Mouse (Mus musculus) layer of hippocampus, postnatal 25 days (tissue): ENCODE data around the gene Sept8. TPM values are rescaled to one million over a fixed set of nuclear protein-coding genes. Genes with fewer than 3 reads are reported as not detected.

ENCODE experiments used
- DNase-seq, 2 experiments: peaks; one replicate each; pipeline ENCODE4 v3.0.0; 2022; ENCODE audit warnings: mixed read lengths in 2 of 2, low spot score in 1 of 2; ENCODE audit errors: extremely low spot score in 1 of 2
- total RNA-seq, 2 experiments: library from RNA; stranded (reverse); gene quantifications; 2 replicates each; pipeline ENCODE4 v1.2.3; 2021

Gene Sept8
- total RNA-seq, 2 experiments from 2014 or later, result 252 to 260 TPM

DNA sequence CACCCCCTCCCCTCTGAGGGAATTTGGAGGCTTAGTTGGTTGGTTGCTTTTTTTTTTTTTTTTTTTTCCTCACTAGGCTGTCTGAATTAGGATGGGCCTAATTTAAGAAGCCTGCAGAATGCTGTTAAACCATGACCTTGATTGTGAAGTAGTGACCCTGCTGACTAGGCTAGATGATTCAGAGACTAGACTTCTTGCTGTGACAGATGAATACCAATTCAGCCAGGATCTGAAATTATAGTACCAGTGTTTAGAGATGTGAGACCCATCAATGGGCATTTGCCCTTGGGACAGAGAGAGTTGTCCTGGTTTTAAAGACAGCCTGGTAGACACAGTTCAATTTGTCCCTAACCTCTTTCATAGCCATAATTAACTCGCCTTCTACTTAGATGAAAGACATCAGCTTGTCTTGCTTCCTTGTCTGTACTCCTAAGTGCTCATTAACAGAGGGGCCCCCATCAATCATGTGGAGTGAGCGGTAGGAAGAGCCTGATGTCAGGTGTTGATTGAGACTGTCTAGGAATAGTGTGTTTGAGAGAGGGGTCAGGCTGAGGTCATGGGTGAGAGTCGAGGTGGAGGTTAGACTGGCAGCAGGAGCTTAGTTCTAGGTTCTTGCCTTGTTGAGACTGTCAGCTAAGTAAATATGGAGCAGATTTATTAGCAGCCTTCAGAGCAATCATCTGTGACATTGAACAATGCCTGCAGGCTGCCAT lies 25.7 kb upstream of the Sept8 start:
- no peak for DNase-seq

DNA sequence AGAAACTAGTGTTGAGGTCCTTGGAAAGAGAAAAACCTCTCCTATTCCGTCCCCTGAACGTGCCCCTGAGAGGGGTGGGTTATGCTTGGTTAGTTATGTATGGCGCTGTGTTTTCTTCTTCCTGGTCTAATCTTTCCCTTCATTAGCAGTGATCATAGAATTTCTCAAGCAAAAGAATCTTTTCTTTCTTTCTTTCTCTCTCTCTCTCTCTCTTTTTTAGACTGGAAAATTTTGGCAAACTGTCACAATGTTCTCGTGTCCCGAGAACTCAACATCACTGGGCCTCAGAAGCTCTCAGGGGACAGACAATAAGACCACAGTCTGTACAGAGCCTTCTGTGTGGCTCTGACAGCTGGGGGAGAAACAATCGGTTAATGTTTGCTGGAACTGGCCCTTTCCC lies 23.6 kb upstream of the Sept8 start:
- DNase-seq, result no peak

DNA sequence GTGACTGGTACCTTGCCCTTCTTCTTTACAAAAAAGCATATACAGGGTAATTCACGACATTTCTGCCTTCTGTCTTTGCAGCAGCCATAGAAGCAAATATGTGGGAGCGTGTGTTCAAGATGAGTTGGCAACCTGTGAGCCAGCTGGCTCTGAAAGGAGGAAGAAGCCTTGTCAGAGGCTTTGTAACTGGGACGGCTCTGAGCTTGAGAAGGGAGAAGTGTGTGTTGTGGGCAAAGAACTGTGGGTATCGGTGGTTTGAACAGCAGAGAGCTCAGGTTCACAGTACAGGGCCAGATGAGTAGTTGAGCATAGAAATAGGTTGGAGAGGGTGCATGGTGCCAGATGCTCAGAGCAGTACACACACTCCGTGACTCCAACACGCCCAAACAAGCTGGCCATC lies 22.1 kb upstream of the Sept8 start:
- DNase-seq, result no peak

DNA sequence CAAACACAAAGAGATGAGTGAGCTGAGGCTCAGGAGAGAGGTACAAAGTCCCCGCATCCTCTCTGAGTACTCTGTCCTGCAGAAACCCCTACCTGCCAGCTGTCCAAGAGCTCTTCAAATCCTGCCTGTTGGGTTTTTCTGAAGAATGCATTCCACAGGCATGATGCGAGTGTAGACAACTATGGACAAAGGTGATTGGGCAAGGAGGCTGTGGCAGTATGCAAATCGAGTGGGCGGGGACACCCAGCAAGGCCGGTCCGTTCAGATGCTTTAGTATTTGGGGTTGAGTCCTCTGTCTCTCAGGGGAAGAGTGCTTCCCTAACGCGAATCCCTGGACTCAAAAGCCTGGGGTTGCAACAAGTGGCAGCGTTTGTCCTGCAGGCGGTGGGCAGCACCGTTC lies 18.5 kb upstream of the Sept8 start:
- no peak for DNase-seq

DNA sequence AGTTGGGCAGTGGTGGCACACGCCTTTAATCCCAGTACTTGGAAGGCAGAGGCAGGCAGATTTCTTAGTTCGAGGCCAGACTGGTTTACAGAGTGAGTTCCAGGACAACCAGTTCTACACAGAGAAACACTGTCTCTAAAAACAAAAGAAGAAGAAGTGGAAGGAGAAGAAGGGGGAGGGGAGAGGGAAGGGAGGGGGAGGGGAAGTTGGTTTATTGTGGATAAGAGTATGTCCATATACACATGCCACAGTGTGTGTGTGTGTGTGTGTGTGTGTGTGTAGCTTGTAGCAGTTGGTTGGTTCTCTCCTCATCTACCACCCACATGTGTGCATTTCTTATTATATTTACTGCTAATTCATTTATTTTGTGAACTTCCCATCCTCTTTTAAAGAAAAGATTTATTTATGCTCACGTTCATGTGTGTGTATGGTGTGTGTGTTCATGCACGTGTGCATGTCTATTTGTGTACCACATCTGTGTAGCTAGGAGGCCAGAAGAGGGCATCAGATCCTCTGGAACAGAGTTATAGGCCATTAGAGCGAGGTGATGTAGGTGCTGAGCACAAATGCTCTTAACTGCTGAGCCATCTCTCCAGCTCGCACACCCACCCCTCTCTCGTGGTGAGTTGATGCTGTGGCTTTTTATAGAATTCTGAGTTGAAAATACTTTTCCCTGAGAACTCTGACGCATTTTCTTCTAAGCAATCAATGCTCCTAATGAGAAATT lies 16.9 kb upstream of the Sept8 start:
- no peak for DNase-seq

DNA sequence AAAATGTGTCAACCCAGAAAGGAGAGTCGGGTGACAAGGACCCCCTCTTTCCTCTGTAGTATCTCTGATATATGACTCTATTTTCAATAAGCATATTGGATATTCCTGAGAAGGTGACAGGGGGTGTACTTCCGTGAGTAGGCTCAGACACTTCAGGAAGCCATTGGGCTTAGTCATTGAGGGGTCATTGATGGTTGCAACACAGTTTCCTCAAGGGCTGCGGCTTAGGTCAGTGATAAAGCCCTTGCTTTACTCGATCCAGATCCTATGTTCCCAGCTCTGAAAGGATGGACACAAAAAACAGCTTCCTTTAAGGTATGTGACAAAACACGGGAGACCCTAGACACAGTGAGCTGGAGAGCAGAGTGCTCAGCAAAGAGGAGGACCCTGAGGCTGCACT lies 15.3 kb upstream of the Sept8 start:
- DNase-seq, result no peak

DNA sequence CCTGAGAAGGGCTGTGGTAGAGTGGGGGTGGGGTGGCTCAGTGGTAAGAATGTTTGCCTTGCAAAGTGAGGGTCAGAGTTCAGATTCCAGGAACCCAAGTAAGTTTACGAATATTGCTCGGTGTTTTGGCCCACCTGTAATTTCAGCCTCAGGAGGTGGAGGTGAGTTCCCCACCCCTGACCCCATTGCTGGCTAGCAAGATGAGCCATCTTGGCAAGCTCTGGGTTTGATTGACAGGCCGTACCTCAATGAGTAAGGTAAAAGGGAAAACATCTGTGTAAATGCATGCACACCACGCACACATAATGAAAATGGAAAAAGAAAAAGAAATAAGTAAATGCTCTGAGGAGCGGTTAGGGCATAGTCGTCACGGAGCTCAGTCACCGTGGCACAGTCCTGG lies 14.7 kb upstream of the Sept8 start:
- DNase-seq, result no peak

DNA sequence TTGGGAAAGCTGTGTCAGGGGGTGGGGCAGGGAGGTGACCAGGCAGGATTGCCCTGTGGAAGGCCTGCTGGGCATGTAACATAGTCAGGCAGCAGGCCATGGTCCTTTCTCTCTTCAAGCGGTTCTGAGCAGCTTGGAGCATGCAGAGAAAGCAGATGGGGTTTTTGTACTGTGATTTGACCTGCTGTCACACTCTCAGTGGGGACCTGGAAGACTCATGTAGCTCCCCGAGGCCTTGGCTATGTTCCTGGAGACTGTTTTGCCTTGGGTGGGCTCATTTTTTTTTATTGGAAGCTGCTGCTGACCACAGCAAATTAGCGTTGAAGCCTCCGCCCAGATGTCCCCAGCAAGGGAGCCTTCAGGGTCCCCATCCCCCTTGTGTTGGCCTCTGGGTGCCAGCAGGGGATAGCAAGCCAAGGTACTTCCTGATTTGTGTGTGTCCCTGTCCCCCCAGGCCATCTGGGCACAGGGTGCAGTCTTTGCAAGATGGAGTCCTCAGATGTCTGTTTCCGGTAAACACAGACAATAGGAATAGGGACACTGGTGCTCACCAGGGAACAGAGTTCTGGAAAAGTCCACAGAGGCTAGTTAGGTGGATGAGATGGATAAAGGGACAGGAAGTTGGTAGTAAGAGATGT lies 13.9 kb upstream of the Sept8 start:
- DNase-seq, result no peak

DNA sequence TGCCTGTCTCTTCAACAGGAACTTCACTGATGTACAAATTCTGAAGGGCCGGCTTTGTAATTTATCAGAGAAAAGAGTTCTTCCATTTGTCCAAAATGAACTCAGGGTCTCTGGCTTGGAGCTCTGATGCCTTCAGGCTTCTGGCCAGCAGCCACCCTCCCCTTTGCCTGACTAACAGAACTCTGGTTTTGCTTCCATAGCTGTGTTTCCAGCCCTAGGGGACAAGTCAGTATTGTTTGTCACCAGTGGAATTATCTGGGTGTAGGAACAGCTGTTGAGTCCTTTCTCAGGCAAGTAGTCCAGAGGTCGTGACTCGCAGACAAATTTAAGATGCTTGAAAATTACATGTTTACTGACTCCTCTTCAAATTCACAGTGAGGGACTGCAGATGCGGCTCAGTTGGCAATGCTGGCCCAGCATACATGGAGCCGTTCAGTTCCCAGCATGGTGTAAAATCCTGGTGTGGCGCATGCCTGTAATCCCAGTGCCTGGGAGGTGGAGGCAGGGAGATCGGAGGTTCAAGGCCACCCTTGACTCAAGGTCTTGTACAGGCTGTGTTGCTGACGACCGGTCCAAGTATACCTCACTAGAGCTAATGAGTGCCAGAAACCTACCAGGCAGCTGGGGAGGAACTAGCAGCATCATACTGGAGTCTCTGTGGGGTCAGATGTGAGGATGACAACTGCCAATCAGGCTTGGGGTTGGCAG lies 11.8 kb upstream of the Sept8 start:
- DNase-seq, result no peak

DNA sequence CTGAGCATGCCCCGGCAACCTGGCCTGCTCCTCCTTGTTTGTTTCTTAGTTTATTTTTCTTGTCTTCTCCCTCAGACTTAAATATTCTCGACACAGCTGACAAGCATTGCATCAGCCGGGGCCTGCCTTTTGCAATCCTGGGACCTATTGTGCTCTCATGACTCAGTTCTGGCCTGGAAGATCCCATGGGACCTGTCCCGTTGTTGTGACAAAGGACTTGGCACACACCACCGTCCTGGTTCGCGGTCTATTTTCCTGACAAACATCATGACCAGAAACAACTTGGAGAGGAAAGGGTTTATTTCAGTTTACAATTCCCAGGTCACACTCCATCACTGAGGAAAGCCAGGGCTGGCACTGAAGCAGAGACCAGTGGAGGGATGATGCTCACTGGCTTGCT lies 10.9 kb upstream of the Sept8 start:
- DNase-seq, result no peak

DNA sequence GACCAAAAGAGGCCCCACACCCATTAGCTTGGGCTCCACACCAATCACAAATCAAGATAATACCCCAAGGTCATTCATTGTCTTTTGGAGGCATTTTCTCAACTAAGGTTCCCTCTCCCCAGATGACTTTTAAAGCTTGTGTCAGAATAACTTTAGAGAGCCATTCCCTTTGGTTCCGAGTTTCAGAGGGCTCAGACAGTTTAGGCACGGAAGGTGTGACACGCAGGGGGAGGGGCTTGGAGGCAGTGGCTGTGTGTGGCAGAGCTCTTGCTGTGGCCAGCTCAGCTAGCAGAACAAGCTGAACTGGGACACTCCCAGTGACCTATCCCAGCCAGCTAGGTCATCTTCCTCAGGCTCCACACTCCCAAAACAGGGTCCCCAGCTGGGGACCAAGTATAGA lies 10.5 kb upstream of the Sept8 start:
- DNase-seq, result no peak

DNA sequence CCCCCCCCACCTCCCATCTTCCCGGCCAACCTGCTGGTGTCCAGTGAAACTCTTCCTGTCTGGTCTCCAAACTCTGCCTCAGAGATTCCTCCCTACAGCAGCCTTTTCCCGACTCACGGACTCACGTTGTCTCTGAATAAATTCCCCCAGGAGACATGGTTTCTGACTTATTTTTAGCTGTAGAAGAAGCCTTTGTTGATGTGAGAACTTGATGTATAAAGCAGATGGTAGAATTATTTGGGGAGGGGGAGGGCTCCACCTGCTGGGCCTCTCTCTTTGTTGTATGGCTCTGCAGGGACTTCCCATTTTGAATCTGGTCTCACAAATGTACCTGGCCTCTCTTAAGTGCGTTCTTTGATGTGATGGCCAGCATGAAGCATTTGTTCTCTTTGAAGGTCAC lies 8.7 kb upstream of the Sept8 start:
- no peak for DNase-seq

DNA sequence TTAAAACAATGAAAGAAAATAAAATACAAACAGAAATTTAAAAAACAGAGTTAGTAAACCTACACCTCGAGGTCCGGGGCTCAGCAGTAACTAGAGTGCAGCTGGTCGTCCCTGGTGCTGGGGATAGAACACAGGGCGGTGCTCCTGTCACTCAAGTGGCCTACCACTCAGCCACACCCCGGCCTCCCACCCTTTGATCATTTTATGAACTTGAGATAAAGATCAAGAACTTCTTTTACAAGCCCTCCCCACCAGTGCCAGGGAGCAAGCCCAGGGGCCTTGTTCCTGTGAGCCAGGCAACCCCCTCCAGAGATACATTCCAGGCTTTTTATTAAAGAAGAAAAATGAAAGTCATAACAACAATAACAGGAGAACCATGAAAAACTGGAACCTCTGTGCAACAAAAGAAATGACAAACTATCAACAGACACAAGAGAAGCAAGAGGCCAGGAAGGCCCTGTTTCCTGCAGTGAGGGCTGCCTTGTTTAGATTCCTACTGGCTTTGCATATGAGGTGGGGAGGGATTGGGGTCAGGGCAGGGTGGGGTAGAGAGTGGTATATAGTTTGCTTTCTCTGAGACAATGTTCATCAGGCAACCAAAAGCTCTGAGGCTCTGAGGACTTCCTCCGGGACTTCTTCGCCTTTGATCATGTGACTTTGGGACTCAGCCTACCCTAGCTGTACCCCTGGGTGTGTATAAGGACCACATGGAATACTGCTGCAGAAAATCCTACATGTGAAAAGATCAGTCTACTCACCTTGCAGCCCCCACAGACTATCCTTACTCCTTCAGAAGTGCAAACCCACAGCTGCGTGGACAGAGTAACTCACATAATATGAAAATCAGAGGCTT lies 2.1 kb upstream of the Sept8 start:
- no peak for DNase-seq

DNA sequence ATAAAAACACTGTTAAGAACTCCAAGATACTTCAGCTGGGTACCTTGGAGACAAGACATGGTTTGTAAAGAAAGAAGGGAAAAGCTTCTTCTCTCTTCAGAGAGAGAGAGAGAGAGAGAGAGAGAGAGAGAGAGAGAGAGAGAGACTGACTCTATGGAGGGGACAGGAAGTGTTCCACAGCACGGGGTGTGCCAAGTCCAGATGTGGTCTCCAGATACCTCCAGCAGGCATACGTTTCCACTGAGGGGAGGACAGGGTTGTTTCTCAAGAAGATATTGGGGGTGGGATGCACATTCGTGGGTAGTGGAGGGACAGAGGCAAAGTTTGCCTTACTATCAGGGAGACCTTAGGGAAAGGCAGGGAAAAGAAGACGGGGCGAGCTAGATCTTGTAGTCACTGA lies 298 bp upstream of the Sept8 start:
- DNase-seq, result no peak

DNA sequence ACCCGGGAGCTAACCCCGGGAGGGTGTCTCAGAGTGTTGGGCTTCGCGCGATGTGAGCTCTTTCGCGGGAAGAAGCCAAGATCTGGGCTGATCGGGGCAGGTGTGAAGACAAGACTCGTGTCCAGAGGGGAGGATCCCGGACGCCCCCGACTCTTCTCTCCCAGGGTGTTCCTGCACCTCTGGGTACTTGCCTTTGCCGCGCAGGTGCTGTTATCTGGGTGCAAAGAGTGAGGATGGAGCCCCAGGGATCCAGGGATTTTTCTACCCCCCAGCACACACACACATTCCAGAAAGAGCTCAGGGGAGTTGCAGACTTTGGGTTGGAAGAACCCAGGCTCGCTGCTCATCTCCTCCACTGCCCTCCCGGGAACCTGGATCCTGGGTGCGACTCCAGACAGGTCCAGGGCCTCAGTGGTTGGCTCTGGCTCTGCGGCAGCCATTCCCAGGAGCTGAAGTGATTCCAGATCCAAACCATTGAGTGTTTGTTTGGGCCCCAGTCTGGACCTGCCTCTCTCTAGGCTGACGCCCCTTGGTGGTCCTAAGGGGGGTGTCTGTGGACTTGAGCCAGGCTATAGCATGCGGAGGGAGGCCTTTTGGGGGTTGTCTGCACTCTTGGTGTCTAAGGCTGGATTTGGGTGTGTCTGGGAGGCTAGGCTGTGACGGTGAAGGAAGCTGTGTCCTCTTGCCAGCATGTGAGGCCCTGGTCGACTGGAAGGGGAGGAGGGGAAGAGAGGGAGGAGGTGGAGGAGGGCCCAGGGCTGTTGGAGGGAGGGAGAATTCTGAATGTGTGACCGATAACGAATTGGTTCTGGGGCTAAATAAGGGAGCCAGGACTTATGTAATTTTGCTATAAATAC lies 1.3 kb downstream of the Sept8 start:
- peak; percentile 40 to 48 for DNase-seq

DNA sequence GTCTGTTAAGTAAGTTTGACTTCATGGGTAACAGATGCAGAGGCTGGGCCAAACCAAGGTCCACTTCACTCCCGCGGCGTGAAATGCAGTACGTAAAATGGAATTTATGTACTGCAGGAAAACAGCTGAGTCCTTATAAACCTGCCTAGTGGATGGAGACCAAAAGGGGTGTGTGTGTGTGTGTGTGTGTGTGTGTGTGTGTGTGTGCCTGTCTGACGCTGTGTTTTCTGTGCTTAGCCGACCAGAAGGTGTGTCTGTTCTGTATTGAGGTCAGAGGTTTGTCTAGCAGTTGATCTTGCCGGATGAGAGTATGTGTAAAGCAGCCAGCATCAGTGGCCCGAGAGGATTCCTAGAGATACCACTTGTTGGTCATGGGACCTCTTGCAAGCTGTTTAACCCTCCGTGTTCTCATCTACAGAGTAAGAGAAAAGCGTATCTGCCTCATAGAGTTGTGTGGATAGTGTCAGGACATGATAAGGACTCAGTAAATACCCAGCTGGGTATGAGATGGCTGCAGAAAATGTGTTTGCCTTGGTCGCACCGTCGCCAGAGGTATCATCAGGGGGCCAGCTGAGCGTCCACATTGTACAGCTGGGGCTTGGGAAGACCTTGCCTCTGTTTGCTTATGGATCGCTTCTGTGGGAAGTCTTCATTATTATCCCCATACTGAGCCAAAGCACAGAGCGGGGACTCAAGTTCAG lies 2.2 kb downstream of the Sept8 start:
- DNase-seq, result no peak

DNA sequence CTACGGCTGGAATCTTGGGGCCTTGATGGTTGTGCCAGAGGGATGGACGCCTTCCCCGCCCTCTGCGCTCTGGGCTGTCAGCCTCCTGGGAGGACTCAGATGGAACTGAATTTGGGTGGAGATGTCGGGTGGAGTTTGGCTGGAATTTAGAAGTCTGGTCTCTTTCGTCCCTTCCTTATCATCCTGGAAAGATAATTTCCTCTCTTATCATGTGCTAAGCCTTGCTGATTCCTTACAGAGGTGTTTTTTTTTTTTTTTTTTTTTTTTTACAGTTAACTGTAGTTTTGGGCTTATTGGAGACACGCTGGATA lies 2.7 kb downstream of the Sept8 start:
- DNase-seq, result no peak

DNA sequence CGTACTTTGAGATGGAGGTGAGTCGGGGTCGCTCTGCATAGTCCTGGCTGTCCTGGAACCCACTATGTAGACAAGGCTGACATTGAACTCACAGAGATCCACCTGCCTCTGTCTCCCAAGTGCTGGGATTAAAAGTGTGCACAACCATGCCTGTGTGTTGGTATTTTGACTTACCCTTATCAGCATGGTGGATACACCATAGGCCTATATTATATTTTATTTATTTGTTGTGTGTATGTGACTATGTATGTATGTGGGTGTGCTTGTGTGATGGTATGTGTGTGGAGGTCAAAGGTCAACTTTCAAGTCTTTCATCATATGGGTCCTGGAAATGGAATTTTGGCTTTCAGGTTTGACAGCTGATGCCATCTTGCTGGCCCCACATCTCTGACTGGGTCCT lies 3.3 kb downstream of the Sept8 start:
- DNase-seq, result no peak

DNA sequence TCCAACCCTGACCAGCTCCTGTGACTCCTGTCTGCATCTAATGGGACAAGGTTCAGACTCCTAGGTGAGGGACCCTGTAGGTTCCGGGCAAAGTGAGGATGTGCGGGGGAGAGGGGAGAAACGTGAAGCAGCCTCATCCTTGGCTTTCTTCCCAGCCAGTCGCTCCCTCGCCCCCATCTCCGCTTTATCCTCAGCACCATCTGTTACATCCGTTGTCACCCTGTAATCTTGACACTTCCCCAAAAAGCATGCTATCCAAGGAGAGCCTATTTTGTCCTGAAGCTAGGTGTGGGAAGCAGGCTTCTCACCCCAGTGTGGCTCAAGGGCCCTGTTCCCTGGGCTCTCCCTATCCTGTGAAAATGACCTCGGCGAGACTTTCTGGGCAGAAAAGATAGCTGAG lies 3.9 kb downstream of the Sept8 start:
- DNase-seq, result no peak
